Mouse (Mus musculus): ENCODE measurements around the gene Ntn1.

The Ntn1 gene

DNA sequence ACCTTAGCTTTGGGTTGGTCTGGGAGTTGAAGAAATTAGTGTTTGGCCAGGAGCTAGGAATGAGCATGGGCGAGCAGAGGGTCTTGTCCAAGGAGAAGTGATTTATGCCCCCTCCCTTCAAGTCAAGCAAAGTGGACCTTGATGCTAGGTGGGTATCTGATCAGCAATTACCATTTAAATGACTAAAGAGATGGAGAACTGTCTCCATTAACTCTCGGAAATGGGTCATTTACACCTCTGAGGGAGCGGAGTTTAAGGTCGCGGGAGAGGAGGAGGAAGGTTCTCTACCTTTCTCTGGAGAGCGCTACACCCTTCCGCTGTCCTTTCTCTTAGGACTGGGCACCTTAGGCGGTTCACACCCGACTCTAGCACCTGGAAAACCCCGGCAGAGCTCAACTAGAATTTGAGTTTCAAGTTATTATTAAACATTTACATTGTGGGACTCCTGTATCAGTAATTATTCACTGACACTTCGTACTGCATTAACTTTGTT, at the start of gene Ntn1:
Ntn1 (minus strand) TSS at position 97 of the 493 bp plus-strand sequence.
- CTCF ChIA-PET: no interaction called here

GRCm38 (mm10) chr11:68448356-68448755, 47.7 kb upstream of the Ntn1 start:
- CTCF ChIA-PET: no interaction called here

- CTCF ChIA-PET: no interaction called here
These were observed 46.6 kb upstream of the Ntn1 start for GRCm38 (mm10) chr11:68447242-68447641.

DNA sequence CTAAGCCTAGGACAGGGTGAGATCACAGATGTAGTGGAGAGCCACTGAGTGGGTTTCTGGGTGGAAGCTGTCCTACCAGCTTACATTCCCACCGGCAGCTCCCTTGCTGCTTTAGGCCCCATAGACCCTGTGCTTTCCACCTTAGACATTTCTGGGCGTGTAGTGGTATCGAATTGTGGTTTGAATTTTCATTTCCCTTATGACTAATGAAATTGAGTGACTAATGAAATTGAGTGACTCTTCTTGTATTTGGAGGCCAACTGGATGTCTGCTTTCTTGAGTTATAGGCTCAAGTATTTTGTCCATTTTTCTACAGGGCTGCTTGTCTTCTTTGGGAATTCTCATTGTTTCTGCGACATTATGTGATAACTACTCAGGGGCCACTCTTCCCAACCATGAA, 45.9 kb upstream of the Ntn1 start:
- CTCF ChIA-PET: interaction anchor here (0.8 kb wide), 1 partner anchor 9 kb away, joined by 3 read pairs; no protein-coding TSS in a partner anchor

GRCm38 (mm10) chr11:68445901-68446300, 45.3 kb upstream of the Ntn1 start:
- CTCF ChIA-PET: interaction anchor here (0.8 kb wide), 1 partner anchor 9 kb away, joined by 3 read pairs; no protein-coding TSS in a partner anchor

- CTCF ChIA-PET: no interaction called here
These were observed 42.5 kb upstream of the Ntn1 start for GRCm38 (mm10) chr11:68442983-68443638.

DNA sequence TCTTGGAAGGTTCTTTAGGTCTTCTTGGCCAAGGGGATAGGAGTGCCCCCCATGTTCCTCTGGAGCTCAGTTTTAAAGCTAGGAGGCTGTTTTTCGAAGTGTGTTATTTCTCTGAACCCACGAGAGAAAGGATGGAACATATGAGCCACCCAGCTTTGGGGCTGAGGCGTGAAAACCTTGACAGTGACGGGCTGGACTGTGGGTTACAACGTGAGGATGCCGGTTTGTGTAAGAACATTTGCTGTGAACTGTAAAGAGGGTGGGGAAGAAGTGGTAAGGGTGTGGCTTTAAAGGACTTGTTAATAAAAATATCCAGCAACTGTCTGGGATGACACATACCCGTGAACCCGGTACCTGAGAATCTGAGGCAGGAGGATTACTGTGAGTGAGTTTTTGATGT, 41.7 kb upstream of the Ntn1 start:
- CTCF ChIA-PET: no interaction called here

- CTCF ChIA-PET: no interaction called here
These were observed 40.3 kb upstream of the Ntn1 start for GRCm38 (mm10) chr11:68440965-68441364.

GRCm38 (mm10) chr11:68440100-68440499, 39.5 kb upstream of the Ntn1 start:
- CTCF ChIA-PET: no interaction called here

DNA sequence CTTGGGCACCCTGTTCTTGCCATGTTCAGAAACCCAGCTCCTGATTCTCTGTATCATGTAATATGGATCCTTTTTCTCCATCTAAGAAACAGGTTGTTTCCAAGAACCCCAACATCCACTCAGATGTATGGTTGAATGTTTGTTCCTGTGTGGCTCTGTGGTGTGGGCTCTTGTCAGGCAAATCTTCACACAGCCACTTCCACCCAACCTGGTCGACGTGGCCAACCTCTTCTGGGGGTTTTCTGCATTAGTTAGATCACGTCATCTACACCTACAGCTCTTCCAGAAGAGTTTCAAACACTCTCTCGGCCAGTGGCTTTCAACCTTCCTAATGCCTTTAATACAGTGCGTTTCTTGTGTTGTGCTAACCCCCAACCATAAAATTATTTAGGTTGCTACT, 35.8 kb upstream of the Ntn1 start:
- CTCF ChIA-PET: no interaction called here

DNA sequence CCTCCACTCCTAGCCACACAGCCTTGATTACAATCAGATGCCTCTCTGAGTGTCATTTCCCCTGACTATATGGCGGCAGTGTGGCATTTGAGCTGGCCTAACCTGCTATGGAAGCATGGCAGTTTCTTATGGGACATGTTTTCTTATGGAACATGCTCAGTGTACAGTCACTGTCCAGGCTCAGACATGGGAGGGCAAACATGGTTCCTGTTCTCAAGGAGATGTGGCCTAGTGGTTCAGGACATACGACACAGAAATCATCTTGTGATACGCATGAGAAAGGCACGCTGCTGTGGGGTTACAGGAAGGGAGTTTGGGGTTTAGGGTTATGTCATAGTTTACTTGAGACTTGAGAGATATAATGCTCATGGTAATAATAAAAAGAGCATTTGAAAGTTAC, 35.0 kb upstream of the Ntn1 start:
- CTCF ChIA-PET: interaction anchor here (0.6 kb wide), 1 partner anchor 15 kb away, joined by 3 read pairs; no protein-coding TSS in a partner anchor

- CTCF ChIA-PET: interaction anchor here (0.6 to 0.9 kb wide), 2 partner anchors 50 to 1315 kb away, joined by 3 to 4 read pairs; no protein-coding TSS in a partner anchor
These were observed 34.1 kb upstream of the Ntn1 start for GRCm38 (mm10) chr11:68434697-68435096.

- CTCF ChIA-PET: interaction anchor here (0.6 kb wide), 2 partner anchors 15 to 268 kb away, joined by 4 to 16 read pairs; no protein-coding TSS in a partner anchor
These were observed 32.9 kb upstream of the Ntn1 start for GRCm38 (mm10) chr11:68433534-68433933.

DNA sequence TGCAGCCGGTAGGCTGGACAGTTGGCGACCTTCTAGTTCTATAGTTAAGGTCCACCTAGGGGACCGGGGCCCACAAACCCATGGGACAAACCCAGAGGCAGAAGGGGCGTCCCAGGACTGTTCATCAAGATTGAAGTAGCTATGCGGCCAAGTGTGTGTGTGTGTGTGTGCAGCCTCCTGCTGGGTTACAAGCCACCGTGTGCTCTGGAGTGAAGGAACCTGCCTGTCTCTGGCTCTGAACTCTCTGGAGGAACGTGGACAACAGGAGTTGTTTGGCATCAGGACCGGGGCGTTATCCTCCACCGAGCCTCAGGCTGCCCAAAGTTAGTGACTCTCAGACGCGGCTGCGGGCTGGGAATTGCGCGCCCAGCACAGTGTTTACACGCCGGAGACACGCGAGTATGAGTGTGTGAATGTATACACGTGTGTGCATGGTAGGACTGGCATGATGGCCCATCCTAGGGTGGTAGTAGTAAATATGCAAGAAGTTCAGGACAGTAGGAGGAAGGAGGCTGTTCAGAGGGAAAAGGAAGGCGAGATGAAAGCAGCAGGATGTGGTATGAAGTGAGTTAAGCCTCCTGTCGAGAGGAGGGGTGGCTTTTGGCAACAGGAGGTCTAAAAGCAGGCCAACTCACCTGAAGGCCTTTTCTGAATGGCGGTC, 31.9 kb upstream of the Ntn1 start:
- CTCF ChIA-PET: interaction anchor here (0.6 kb wide), 1 partner anchor 187 kb away, joined by 3 read pairs; no protein-coding TSS in a partner anchor

- CTCF ChIA-PET: no interaction called here
These were observed 31.2 kb upstream of the Ntn1 start, which contains the start of gene Pik3r5 for GRCm38 (mm10) chr11:68431699-68432360. TSS of gene Pik3r5 (plus strand) at chr11:68432121.

GRCm38 (mm10) chr11:68430662-68431061, 30.0 kb upstream of the Ntn1 start:
- CTCF ChIA-PET: interaction anchor here (0.5 to 1.0 kb wide), 2 partner anchors 19 to 304 kb away, joined by 3 to 4 read pairs; no protein-coding TSS in a partner anchor

DNA sequence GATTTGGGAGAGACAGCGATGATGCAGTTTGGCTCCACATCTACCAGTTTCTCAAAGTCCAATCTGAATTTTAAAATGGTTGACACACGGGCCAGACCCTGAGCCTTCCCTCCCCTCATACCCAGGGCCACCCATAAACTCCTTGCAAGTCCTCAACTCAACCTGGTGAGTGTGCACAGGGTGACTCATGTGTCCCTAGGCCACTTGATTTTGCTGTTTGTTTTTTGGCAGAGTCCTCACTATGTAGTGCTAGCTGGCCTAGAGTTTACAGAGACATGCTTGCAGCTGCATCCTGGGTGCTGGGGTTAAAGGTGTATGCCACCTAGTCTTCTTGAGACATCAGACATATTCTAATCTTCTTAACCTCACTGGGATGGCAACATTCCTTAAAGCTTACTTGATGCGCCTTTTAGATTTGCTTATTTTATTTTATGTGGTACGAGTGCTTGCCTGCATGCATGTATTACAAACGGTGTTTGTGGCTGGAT, 26.5 kb upstream of the Ntn1 start:
- CTCF ChIA-PET: interaction anchor here (0.6 kb wide), 2 partner anchors 38 to 43 kb away, joined by 3 to 15 read pairs; no protein-coding TSS in a partner anchor

- CTCF ChIA-PET: interaction anchor here (0.5 kb wide), 1 partner anchor 87 kb away, joined by 4 read pairs; no protein-coding TSS in a partner anchor
These were observed 25.1 kb upstream of the Ntn1 start for GRCm38 (mm10) chr11:68425492-68426315.

DNA sequence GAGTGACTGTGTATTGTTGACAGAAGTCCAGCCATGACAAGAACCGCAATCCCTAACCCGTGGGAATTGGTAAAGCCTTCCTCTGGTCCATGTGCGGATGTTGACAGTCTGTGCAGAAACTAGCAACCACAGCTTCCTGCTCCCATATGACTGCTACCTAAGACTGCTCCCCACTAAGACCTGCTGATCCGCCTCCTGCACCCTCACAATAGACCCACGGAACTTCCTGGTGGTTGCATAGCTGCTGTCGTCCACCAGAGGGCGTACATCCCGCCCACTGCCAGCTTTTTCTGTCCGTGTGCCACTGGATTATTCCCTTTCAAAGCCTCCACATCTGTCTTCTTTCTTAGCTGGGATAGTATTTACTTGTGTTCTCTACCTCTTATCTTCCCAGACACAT, 17.2 kb upstream of the Ntn1 start:
- CTCF ChIA-PET: interaction anchor here (0.9 to 1.0 kb wide), 2 partner anchors 11 to 131 kb away, joined by 3 to 4 read pairs; no protein-coding TSS in a partner anchor

GRCm38 (mm10) chr11:68417001-68417400, 16.4 kb upstream of the Ntn1 start:
- CTCF ChIA-PET: interaction anchor here (0.9 to 1.0 kb wide), 2 partner anchors 10 to 132 kb away, joined by 3 to 4 read pairs; no protein-coding TSS in a partner anchor

GRCm38 (mm10) chr11:68408127-68408526, 7.5 kb upstream of the Ntn1 start:
- CTCF ChIA-PET: no interaction called here
